Mouse (Mus musculus) ZHBTc4 (cell line): ENCODE measurements around the gene Tmem150b.

ENCODE experiments used
- DNase-seq: peaks from one replicate; pipeline ENCODE4 v3.0.0-alpha.2; 2011; ENCODE audit warnings: low read depth, low spot score

Gene Tmem150b

GRCm38 (mm10) chr7:4663742-4664141, 61.3 kb downstream of the Tmem150b start:
- no peak for DNase-seq

- DNase-seq: peak; percentile 16
Measured at GRCm38 (mm10) chr7:4663179-4663578, 61.9 kb downstream of the Tmem150b start.

GRCm38 (mm10) chr7:4659911-4660443, 65.1 kb downstream of the Tmem150b start:
- DNase-seq: no peak

- peak; percentile 98 for DNase-seq
Measured at GRCm38 (mm10) chr7:4658912-4659551, 66.0 kb downstream of the Tmem150b start, which contains the start of gene Ppp6r1. Gene Ppp6r1 (minus strand): TSS chr7:4659019.

GRCm38 (mm10) chr7:4658128-4658907, 66.7 kb downstream of the Tmem150b start:
- DNase-seq: no peak

- DNase-seq: no peak
Measured at GRCm38 (mm10) chr7:4657521-4658127, 67.4 kb downstream of the Tmem150b start.
